Mouse (Mus musculus) cerebral cortex, adult 2 months (tissue): ENCODE results near the gene Olfr105-ps.

ENCODE experiments used
- WGBS: fragments of 180-500 bp; shearing (Covaris S2); methylation state at CpG from one replicate; pipeline ENCODE4 v1.1.7; 2018; 5-methylcytosine and 5-hydroxymethylcytosine counted together

The Olfr105-ps gene

GRCm38 (mm10) chr17:37378733-37379132 lies at the start of gene Olfr105-ps:
Olfr105-ps (plus strand) TSS chr17:37379033.

DNA sequence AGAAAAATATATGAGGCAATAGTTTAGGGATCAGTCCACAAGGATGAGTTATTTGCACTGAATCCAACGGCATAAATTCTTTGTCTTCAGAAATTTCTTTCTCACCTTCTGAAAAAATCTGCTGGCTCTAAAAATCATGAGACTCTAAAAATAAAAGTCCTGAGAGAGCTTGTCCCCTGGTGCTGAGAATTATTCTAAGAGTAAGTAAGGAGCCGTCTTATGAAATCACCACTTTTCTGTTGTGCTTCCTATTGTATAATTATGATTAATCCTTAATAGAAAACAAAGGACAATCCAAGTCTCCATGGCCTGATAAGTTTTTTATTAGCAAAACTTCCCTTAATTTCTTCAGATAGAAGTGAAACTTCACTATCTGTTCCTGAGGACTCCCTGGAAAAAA lies 39.2 kb upstream of the Olfr105-ps start, which contains the start of gene Olfr103:
Gene Olfr103 (minus strand): TSS at position 101 of the 400 bp plus-strand sequence.
- WGBS = 77% methylated on average over 2 of the region's 2 CpGs

GRCm38 (mm10) chr17:37359282-37359681 lies 19.6 kb upstream of the Olfr105-ps start, which contains the start of gene Olfr104-ps:
Olfr104-ps (plus strand) TSS chr17:37359582.

DNA sequence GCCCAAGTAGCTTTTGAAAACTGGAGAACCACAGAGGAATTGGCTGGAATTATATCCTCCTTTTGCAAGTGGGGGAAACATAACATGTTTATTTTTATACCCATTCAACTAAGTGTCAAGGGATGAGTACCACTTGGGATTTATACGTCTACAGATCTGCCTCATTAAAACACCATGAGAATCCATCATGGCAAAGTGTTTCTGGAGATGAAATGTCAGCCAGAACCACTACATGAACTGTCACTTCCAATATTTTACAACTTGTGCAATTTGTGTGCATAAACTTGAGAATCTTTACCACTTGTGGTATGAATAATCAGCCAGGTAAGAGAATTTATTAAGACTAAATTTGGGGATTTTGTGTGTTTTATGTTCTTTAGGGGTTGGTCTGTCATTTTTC lies 11.3 kb downstream of the Olfr105-ps start, which contains the start of gene Olfr106-ps:
Gene Olfr106-ps (plus strand): TSS at position 301 of the 400 bp plus-strand sequence.
- 69% methylated on average over 1 of the region's 1 CpGs for WGBS

- WGBS = 80% methylated on average over 3 of the region's 3 CpGs
Measured at GRCm38 (mm10) chr17:37398926-37399325, 20.1 kb downstream of the Olfr105-ps start, which contains the start of gene Olfr107. Olfr107 (plus strand) TSS chr17:37399226.
